Mouse (Mus musculus) heart, adult 9 months (tissue): Measurements from ENCODE around the gene Prl2c5.
"Not testable (repeated sequence)": the region's sequence is repeated elsewhere in the genome, so short reads cannot be mapped to it uniquely, and the experiment has no call there.

Source experiments
- DNase-seq, 2 experiments: peaks; one replicate each; pipeline ENCODE4 v3.0.0; 2022; ENCODE audit warnings: low spot score in 2 of 2

Prl2c5 gene

GRCm38 (mm10) chr13:13182415-13182814, at the start of gene Prl2c5:
Gene Prl2c5, plus strand, starts transcription at chr13:13182715.
- DNase-seq = not testable (repeated sequence)

- DNase-seq = not testable (repeated sequence)
These were observed 19.6 kb upstream of the Prl2c5 start for GRCm38 (mm10) chr13:13162777-13163485.

DNA sequence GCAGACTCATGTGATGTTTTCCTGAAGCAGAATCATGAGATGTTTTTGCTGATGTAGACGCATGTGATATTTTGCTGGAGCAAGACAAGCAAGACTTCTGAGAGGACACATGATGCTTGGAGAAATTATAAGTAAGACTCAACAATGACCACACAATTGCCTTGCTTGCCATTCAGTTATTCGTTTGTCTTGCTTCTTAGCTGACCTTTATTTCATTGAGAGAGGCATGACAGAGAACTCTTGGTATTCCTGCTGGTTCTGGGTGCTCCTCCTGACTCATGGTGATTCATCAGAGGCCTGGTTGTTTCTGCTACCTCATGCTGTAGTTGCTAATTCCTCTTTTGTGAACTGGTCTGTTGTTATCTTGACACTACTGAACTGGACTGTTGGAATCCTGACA, 13.9 kb upstream of the Prl2c5 start:
- not testable (repeated sequence) for DNase-seq

GRCm38 (mm10) chr13:13173616-13174136, 8.8 kb upstream of the Prl2c5 start:
- not testable (repeated sequence) for DNase-seq

DNA sequence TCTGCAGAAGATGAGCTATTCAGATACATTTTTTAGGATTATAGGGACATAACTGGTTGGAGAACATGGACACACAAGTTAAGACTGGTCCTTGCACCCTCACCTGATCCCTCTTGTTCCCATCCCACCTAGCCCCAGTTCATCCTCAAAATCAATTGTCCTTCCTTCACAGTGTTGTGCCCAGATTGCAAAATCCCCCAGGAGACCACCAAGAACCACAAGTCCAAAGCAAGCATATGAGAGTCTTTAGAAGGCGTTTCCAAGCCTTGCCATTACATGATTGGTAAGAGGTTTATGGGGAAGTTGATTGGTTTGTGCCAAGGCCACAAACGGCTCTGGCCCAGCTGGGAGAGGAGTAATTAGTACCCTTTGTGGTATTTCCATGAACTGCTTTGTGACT, 6.8 kb upstream of the Prl2c5 start:
- DNase-seq = not testable (repeated sequence)

GRCm38 (mm10) chr13:13211168-13211567, 28.7 kb downstream of the Prl2c5 start:
- DNase-seq = not testable (repeated sequence)

DNA sequence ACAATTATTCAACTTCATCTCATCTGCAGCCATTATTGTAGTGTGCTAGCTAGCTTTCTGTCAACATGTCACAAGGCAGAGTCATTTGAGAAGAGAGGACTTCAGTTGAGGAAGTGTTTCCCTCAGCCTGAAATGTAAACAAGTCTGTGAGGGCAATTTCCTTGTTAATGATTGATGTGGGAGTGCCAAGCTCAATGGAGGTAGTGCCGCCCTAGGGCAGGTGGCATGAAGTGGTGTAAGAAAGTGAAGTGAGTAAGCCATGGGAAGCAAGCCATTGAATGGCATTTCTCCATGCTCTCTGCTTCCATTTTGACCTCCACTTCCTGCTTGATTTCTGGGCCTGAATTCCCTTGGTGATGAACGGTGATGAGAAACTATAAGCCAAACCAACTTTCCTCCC, 33.8 kb downstream of the Prl2c5 start:
- not testable (repeated sequence) for DNase-seq

DNA sequence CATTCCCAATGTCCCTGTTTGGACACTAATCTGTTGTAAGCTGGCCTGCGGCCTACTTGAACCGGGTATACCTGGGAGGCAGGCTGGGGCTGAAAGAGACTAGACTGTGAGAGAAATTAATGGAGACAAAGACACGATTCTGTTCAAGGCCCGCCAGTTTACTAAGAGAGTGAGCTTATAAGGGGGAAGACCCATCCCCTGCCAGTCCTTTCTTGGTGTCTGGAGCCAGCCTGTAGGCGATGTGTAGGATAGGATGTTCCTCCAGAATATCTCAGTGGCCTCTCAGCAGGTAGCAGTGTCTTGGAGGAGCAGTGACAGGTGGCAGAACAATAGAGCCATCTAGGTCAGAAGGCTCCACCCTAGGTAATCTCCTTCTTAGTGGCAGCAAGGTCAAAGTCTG, 37.7 kb downstream of the Prl2c5 start:
- not testable (repeated sequence) for DNase-seq

- DNase-seq = peak in 1 of 2 experiments; percentile 40
These were observed 54.9 kb downstream of the Prl2c5 start for GRCm38 (mm10) chr13:13237456-13237855.
